Mouse (Mus musculus): ENCODE data around the gene Lsamp. TPM values are rescaled to one million over a fixed set of nuclear protein-coding genes. Genes with fewer than 3 reads are reported as not detected.

The Lsamp gene
- polyA plus RNA-seq, 1 experiment from 2014 or later, result 8.2 TPM

GRCm38 (mm10) chr16:41179557-41179956, 1195.4 kb downstream of the Lsamp start:
- Histone ChIP-seq H3K4me2 (ENCODE audit: low read depth, low read length) (peak overlapping the region; percentile 2; the same call in 1 of the 2 replicates), H3K27ac (ENCODE audit: low read length) (no peak overlapping the region), H3K4me3 (replicated peaks; ENCODE audit: low read length) (no peak overlapping the region), H3K9me3 (replicated peaks; ENCODE audit: control insufficient read depth, low read length) (no peaks in the 10 kb centered on the region), H3K27me3 (ENCODE audit: control insufficient read depth, insufficient read depth, low read length) (no peaks in the 10 kb centered on the region), H3K4me1 (ENCODE audit: control insufficient read depth, insufficient read depth, low read length) (no peaks in the 10 kb centered on the region), H3K9ac (ENCODE audit: low read length) (no peak overlapping the region), H3K36me3 (ENCODE audit: control insufficient read depth, insufficient read depth, low read length) (no peaks in the 10 kb centered on the region)
- peak; percentile 60; the same call in 1 of the 2 replicates for ATAC-seq (ENCODE audit: insufficient read depth, low FRiP score)
- 27% methylated on average over 3 of the region's 3 CpGs for WGBS

- Histone ChIP-seq H3K9me3 (replicated peaks; ENCODE audit: control insufficient read depth, low read length) (no peaks in the 10 kb centered on the region), H3K4me3 (replicated peaks; ENCODE audit: low read length) (no peak overlapping the region), H3K9ac (ENCODE audit: low read length) (no peak overlapping the region), H3K36me3 (ENCODE audit: control insufficient read depth, insufficient read depth, low read length) (no peaks in the 10 kb centered on the region), H3K27ac (ENCODE audit: low read length) (no peak overlapping the region), H3K27me3 (ENCODE audit: control insufficient read depth, insufficient read depth, low read length) (no peaks in the 10 kb centered on the region), H3K4me1 (ENCODE audit: control insufficient read depth, insufficient read depth, low read length) (no peaks in the 10 kb centered on the region), H3K4me2 (ENCODE audit: low read depth, low read length) (no peak overlapping the region)
- no peak for ATAC-seq (ENCODE audit: insufficient read depth, low FRiP score)
- 35% methylated on average over 3 of the region's 3 CpGs for WGBS
These were observed 1196.7 kb downstream of the Lsamp start for GRCm38 (mm10) chr16:41180867-41181266.

- H3K9ac ChIP-seq (ENCODE audit: low read length), result no peak overlapping the region
- no peak overlapping the region for H3K4me2 ChIP-seq (ENCODE audit: low read depth, low read length)
- H3K27me3 ChIP-seq (ENCODE audit: control insufficient read depth, insufficient read depth, low read length), result no peaks in the 10 kb centered on the region
- no peak overlapping the region for H3K4me3 ChIP-seq (replicated peaks; ENCODE audit: low read length)
- H3K36me3 ChIP-seq (ENCODE audit: control insufficient read depth, insufficient read depth, low read length), result no peaks in the 10 kb centered on the region
- WGBS, result 96% methylated on average over 5 of the region's 5 CpGs
- no peaks in the 10 kb centered on the region for H3K9me3 ChIP-seq (replicated peaks; ENCODE audit: control insufficient read depth, low read length)
- H3K27ac ChIP-seq (ENCODE audit: low read length), result no peak overlapping the region
- ATAC-seq (ENCODE audit: insufficient read depth, low FRiP score), result no peak
- H3K4me1 ChIP-seq (ENCODE audit: control insufficient read depth, insufficient read depth, low read length), result no peaks in the 10 kb centered on the region
These were observed 1225.9 kb downstream of the Lsamp start for GRCm38 (mm10) chr16:41210055-41210454.

GRCm38 (mm10) chr16:41235829-41236228, 1251.7 kb downstream of the Lsamp start:
- H3K4me2 ChIP-seq (ENCODE audit: low read depth, low read length), result no peak overlapping the region
- H3K9me3 ChIP-seq (replicated peaks; ENCODE audit: control insufficient read depth, low read length), result no peaks in the 10 kb centered on the region
- H3K4me1 ChIP-seq (ENCODE audit: control insufficient read depth, insufficient read depth, low read length), result no peaks in the 10 kb centered on the region
- H3K27me3 ChIP-seq (ENCODE audit: control insufficient read depth, insufficient read depth, low read length), result no peaks in the 10 kb centered on the region
- ATAC-seq (ENCODE audit: insufficient read depth, low FRiP score), result no peak
- H3K36me3 ChIP-seq (ENCODE audit: control insufficient read depth, insufficient read depth, low read length), result no peaks in the 10 kb centered on the region
- no peak overlapping the region for H3K4me3 ChIP-seq (replicated peaks; ENCODE audit: low read length)
- H3K27ac ChIP-seq (ENCODE audit: low read length), result no peak overlapping the region
- no peak overlapping the region for H3K9ac ChIP-seq (ENCODE audit: low read length)

- Histone ChIP-seq H3K4me1 (ENCODE audit: control insufficient read depth, insufficient read depth, low read length) (0 out of 2 replicates have a peak, but pooled peaks cover 3% of the 10 kb centered on the region), H3K4me3 (replicated peaks; ENCODE audit: low read length) (no peak overlapping the region), H3K9me3 (replicated peaks; ENCODE audit: control insufficient read depth, low read length) (no peaks in the 10 kb centered on the region), H3K36me3 (ENCODE audit: control insufficient read depth, insufficient read depth, low read length) (no peaks in the 10 kb centered on the region), H3K9ac (ENCODE audit: low read length) (no peak overlapping the region), H3K4me2 (ENCODE audit: low read depth, low read length) (no peak overlapping the region), H3K27ac (ENCODE audit: low read length) (no peak overlapping the region), H3K27me3 (ENCODE audit: control insufficient read depth, insufficient read depth, low read length) (no peaks in the 10 kb centered on the region)
- 48% methylated on average over 4 of the region's 4 CpGs for WGBS
- no peak for ATAC-seq (ENCODE audit: insufficient read depth, low FRiP score)
These were observed 1258.7 kb downstream of the Lsamp start for GRCm38 (mm10) chr16:41242841-41243240.

GRCm38 (mm10) chr16:41244711-41245110, 1260.5 kb downstream of the Lsamp start:
- Histone ChIP-seq H3K27me3 (ENCODE audit: control insufficient read depth, insufficient read depth, low read length) (no peaks in the 10 kb centered on the region), H3K27ac (ENCODE audit: low read length) (no peak overlapping the region), H3K9me3 (replicated peaks; ENCODE audit: control insufficient read depth, low read length) (no peaks in the 10 kb centered on the region), H3K9ac (ENCODE audit: low read length) (no peak overlapping the region), H3K4me1 (ENCODE audit: control insufficient read depth, insufficient read depth, low read length) (0 out of 2 replicates have a peak, but pooled peaks cover 3% of the 10 kb centered on the region), H3K4me2 (ENCODE audit: low read depth, low read length) (no peak overlapping the region), H3K36me3 (ENCODE audit: control insufficient read depth, insufficient read depth, low read length) (no peaks in the 10 kb centered on the region), H3K4me3 (replicated peaks; ENCODE audit: low read length) (no peak overlapping the region)
- 7% methylated on average over 2 of the region's 2 CpGs for WGBS
- ATAC-seq (ENCODE audit: insufficient read depth, low FRiP score), result no peak

- Histone ChIP-seq H3K27me3 (ENCODE audit: control insufficient read depth, insufficient read depth, low read length) (no peaks in the 10 kb centered on the region), H3K4me3 (replicated peaks; ENCODE audit: low read length) (no peak overlapping the region), H3K36me3 (ENCODE audit: control insufficient read depth, insufficient read depth, low read length) (no peaks in the 10 kb centered on the region), H3K9me3 (replicated peaks; ENCODE audit: control insufficient read depth, low read length) (no peaks in the 10 kb centered on the region), H3K9ac (ENCODE audit: low read length) (no peak overlapping the region), H3K27ac (ENCODE audit: low read length) (no peak overlapping the region), H3K4me2 (ENCODE audit: low read depth, low read length) (no peak overlapping the region), H3K4me1 (ENCODE audit: control insufficient read depth, insufficient read depth, low read length) (no peaks in the 10 kb centered on the region)
- WGBS, result 53% methylated on average over 12 of the region's 12 CpGs
- no peak for ATAC-seq (ENCODE audit: insufficient read depth, low FRiP score)
These were observed 1274.2 kb downstream of the Lsamp start for GRCm38 (mm10) chr16:41258145-41259035.

- no peak overlapping the region for H3K4me2 ChIP-seq (ENCODE audit: low read depth, low read length)
- no peak overlapping the region for H3K9ac ChIP-seq (ENCODE audit: low read length)
- H3K4me3 ChIP-seq (replicated peaks; ENCODE audit: low read length), result no peak overlapping the region
- H3K36me3 ChIP-seq (ENCODE audit: control insufficient read depth, insufficient read depth, low read length), result no peaks in the 10 kb centered on the region
- H3K9me3 ChIP-seq (replicated peaks; ENCODE audit: control insufficient read depth, low read length), result no peaks in the 10 kb centered on the region
- no peaks in the 10 kb centered on the region for H3K4me1 ChIP-seq (ENCODE audit: control insufficient read depth, insufficient read depth, low read length)
- WGBS, result 90% methylated on average over 2 of the region's 2 CpGs
- no peaks in the 10 kb centered on the region for H3K27me3 ChIP-seq (ENCODE audit: control insufficient read depth, insufficient read depth, low read length)
- no peak for ATAC-seq (ENCODE audit: insufficient read depth, low FRiP score)
- no peak overlapping the region for H3K27ac ChIP-seq (ENCODE audit: low read length)
These were observed 1292.0 kb downstream of the Lsamp start for GRCm38 (mm10) chr16:41275999-41276671.

GRCm38 (mm10) chr16:41317992-41318391, 1333.8 kb downstream of the Lsamp start:
- H3K27ac ChIP-seq (ENCODE audit: low read length), result no peak overlapping the region
- H3K4me2 ChIP-seq (ENCODE audit: low read depth, low read length), result no peak overlapping the region
- no peaks in the 10 kb centered on the region for H3K27me3 ChIP-seq (ENCODE audit: control insufficient read depth, insufficient read depth, low read length)
- H3K4me1 ChIP-seq (ENCODE audit: control insufficient read depth, insufficient read depth, low read length), result no peaks in the 10 kb centered on the region
- ATAC-seq (ENCODE audit: insufficient read depth, low FRiP score), result no peak
- H3K4me3 ChIP-seq (replicated peaks; ENCODE audit: low read length), result no peak overlapping the region
- WGBS, result 61% methylated on average over 3 of the region's 3 CpGs
- H3K9me3 ChIP-seq (replicated peaks; ENCODE audit: control insufficient read depth, low read length), result no peaks in the 10 kb centered on the region
- H3K36me3 ChIP-seq (ENCODE audit: control insufficient read depth, insufficient read depth, low read length), result no peaks in the 10 kb centered on the region
- H3K9ac ChIP-seq (ENCODE audit: low read length), result no peak overlapping the region

All from stomach, embryonic 16.5 days (tissue).